Mouse (Mus musculus) cerebellum, adult 2 months (tissue): Measurements from ENCODE around the gene Gm10553.
"Not testable (repeated sequence)": the region's sequence is repeated elsewhere in the genome, so short reads cannot be mapped to it uniquely, and the experiment has no call there.

Source experiments
- CTCF ChIP-seq: fragments of 200-500 bp; IDR thresholded peaks from 2 replicates; pipeline ENCODE4 v1.5.1; 2011; ENCODE audit warnings: low read depth, mild to moderate bottlenecking, control low read depth, low read length, moderate library complexity, borderline replicate concordance; ENCODE audit not compliant: insufficient read depth
- POLR2A ChIP-seq: fragments of 200-500 bp; IDR thresholded peaks from 2 replicates; pipeline ENCODE4 v1.6.1; 2011; ENCODE audit warnings: low read length, control low read depth, borderline replicate concordance; ENCODE audit not compliant: insufficient read depth

GRCm38 (mm10) chr1:85092169-85092568 is 7.8 kb upstream of the Gm10553 start:
- TF ChIP-seq POLR2A, CTCF: not testable (repeated sequence)
